Mouse (Mus musculus) bone marrow, adult 2 months (tissue): Measurements from ENCODE around the gene Vmn2r19. TPM values are rescaled to one million over a fixed set of nuclear protein-coding genes. Genes with fewer than 3 reads are reported as not detected.
A peak's percentile ranks its signal among the peaks of the same experiment; 100 is the strongest.

Source experiments
- H3K27ac ChIP-seq: fragments of 200-500 bp; 2 replicates; pipeline ENCODE4 v1.5.1; 2012; ENCODE audit warnings: low read depth, mild to moderate bottlenecking, control low read depth, inconsistent platforms, low read length; ENCODE audit not compliant: control insufficient read depth, poor library complexity, insufficient read depth
- H3K4me1 ChIP-seq: fragments of 200-500 bp; 2 replicates; pipeline ENCODE4 v1.6.1; 2011; ENCODE audit warnings: low read length; ENCODE audit not compliant: control insufficient read depth, insufficient read depth
- H3K4me3 ChIP-seq: fragments of 200-500 bp; replicated peaks from 2 replicates; pipeline ENCODE3; 2011; ENCODE audit warnings: mild to moderate bottlenecking, low read depth, low read length, control low read depth; ENCODE audit not compliant: control insufficient read depth
- CTCF ChIP-seq: fragments of 200-500 bp; IDR thresholded peaks from 2 replicates; pipeline ENCODE4 v1.5.1; 2011; ENCODE audit warnings: low read length, control low read depth; ENCODE audit not compliant: control insufficient read depth, insufficient read depth
- POLR2A ChIP-seq: fragments of 200-500 bp; IDR thresholded peaks from 2 replicates; pipeline ENCODE4 v1.6.1; 2011; ENCODE audit warnings: low read depth, mild to moderate bottlenecking, control low read depth, low read length, borderline replicate concordance; ENCODE audit not compliant: control insufficient read depth
- WGBS: fragments of 180-500 bp; shearing (Covaris S2); methylation state at CpG from one replicate; pipeline ENCODE4 v1.1.7; 2018; 5-methylcytosine and 5-hydroxymethylcytosine counted together
- polyA plus RNA-seq: library from polyadenylated mRNA; stranded (reverse); fragments of >200 nt; gene quantifications from 2 replicates; pipeline ENCODE4 v1.2.4, GENCODE M21; 2011; ENCODE audit warnings: low replicate concordance; ENCODE audit not compliant: missing spikeins, insufficient read depth, insufficient read length

The Vmn2r19 gene
- polyA plus RNA-seq: not detected in 2 replicates

DNA sequence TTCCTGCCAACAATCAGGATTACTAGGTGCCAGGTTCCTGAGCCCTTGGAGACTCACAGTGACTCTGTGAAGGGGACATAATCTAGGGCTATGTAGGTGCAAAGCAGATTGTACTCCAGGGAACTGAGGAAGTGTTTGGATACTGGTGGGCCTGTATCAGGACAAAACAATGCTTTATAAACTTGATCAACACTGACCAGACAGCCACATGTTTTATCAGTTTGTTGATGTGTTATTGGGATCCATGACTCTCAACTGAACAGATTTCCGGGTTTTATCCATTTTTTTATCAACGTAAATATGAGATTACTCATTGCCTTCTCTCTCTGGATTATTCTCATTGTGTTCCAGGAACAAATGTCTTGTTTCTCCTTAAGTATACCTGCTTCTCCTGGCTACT is at the start of gene Vmn2r19:
TSS of gene Vmn2r19 (plus strand) at position 301 of the 400 bp plus-strand sequence.
- 81% methylated on average over 2 of the region's 2 CpGs for WGBS
- Histone ChIP-seq H3K4me3 (no peak within 1 kb of the TSS), H3K4me1 (no peaks in the 10 kb centered on the region), H3K27ac (no peak within 1 kb of the TSS)
- TF ChIP-seq POLR2A (no peak), CTCF (no peak)

DNA sequence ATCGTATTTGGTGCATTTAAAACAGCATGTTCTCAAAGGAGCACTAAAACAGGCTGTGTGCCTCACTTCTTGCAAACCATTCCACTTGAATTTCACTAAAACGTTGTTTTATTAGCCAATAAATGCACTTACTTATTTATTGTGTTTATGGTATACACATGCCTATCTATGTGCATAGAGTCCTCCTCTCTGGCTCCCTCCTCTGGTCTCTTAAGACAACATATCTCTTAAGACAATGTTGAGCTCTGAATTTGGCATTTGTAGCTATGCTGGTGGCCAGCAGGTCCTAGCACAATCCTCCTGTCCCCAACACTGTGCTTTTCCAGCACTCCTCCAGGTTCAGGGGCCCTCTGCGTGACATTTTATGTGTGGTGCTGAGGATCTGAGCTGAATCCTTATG is 49.2 kb upstream of the Vmn2r19 start:
- H3K4me1 ChIP-seq: peaks cover 1% of the 10 kb centered on the region; the same call in 1 of the 2 replicates

DNA sequence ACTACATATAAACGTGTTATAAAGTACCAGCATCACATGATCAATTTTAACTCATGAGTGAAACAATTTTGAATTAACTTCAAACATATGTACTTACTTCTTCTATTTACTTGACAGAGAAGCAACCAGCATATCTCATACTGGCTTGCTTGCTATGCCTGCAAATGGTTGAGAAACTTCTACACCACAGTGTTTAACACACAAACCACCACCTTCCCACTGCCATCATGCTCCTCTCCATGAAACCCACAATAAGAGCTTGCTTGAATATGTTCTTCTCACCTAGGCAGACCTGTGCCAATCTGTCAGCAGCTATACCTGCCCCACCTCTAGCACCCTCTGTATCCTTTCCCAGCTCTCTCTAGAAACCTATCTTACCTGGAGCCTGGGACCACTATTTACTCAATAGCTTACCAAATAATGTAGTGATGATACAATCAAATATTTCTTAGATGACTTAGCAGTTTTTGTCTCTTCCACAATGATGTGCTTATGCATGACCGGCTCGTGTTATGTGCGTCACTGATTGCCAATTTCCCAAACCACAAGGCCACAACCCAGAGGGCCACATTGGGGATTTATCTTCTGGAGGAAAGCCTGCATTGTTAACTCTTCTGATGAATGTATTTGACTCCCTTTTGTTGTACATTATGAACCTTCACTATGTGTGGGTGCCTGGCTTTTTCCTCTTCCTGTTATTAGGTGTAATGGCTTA is 48.1 kb upstream of the Vmn2r19 start:
- H3K27ac ChIP-seq: peak overlapping the region; percentile 74; the same call in 1 of the 2 replicates
- WGBS: 19% methylated on average over 4 of the region's 4 CpGs
- peaks cover 2% of the 10 kb centered on the region; the same call in 1 of the 2 replicates for H3K4me1 ChIP-seq
- TF ChIP-seq CTCF (no peak), POLR2A (no peak)
- no peak overlapping the region for H3K4me3 ChIP-seq

More for the DNA sequence above, 49.2 kb upstream of the Vmn2r19 start:
- no peak overlapping the region for H3K27ac ChIP-seq
- H3K4me3 ChIP-seq: no peak overlapping the region
- 81% methylated on average over 3 of the region's 3 CpGs for WGBS
- no peak for TF ChIP-seq CTCF
- no peak for TF ChIP-seq POLR2A

DNA sequence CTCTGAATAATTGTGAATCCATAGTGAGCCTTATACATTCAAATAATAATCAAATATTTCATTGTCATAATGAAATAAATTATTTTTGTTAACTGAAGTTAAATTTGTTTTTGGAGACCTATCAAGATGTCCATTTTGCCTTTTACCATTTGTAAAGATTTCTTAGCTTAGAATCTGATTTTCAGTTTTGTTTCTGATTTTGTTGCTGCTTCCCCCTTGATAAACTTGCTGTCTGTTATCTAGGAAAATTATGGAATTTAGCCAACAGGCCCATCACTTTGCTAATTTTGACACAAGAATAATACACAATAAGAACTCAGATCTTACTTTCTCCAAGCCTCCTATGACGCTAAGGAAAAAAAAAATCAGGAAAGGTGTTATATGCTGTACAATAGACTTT is 47.3 kb upstream of the Vmn2r19 start:
- peaks cover 2% of the 10 kb centered on the region; the same call in 1 of the 2 replicates for H3K4me1 ChIP-seq
- 81% methylated on average over 1 of the region's 1 CpGs for WGBS
- no peak overlapping the region for H3K27ac ChIP-seq
- TF ChIP-seq POLR2A (no peak), CTCF (no peak)
- H3K4me3 ChIP-seq: no peak overlapping the region

DNA sequence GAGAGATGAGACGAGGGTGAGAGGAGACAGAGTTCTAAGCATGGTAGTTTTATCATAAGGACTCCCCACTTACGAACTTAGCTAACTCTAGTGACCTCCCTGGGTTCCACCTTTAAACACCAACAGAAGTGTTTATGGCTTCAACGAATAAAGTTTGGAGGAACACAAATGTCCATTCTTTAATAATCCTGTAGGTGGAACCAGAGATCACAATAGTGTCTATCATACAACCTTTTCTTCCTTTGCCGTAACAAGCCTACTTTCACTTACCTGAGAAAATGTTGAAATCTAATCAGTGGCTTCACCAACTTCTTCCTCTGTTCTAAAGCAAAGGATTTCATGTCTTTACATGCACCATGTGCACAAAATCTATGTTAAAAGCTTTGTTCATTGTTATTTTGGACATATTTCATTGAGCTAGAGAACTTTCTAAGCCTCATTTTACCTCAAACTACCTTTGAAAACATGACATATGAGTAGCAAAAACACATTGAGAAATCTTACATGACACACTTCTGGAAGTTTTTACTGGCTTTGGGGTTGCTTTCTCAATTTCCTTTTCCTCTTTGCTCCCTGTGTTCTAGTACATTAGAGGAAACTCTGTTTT is 46.5 kb upstream of the Vmn2r19 start, which contains the start of gene Clec4d:
TSS of gene Clec4d (plus strand) at position 557 of the 607 bp plus-strand sequence.
- H3K27ac ChIP-seq: peak within 1 kb of the TSS; percentile 27; the same call in 1 of the 2 replicates
- WGBS: 13% methylated on average over 4 of the region's 4 CpGs
- TF ChIP-seq CTCF: no peak
- no peak for TF ChIP-seq POLR2A
- H3K4me1 ChIP-seq: peaks cover 2% of the 10 kb centered on the region; the same call in 1 of the 2 replicates
- peak within 1 kb of the TSS; percentile 47 for H3K4me3 ChIP-seq

DNA sequence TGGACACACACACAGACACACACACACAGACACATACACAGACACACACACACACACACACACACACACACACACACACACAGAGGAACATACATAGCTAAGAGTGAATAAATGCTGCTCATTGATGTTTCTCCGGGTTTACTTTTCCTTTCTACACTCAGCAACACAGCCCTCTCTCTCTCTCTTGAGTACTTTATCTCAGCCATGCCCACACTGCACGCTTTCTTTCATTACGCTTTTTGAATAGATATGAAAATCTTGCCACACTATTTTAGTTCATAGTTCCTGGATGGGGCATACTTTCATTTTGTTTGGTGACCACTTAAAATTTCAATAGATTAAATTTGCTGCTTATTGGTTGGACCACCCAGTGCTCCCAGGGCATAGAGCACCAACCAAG is 43.9 kb upstream of the Vmn2r19 start:
- no peak for TF ChIP-seq POLR2A
- TF ChIP-seq CTCF: no peak
- 51% methylated on average over 3 of the region's 3 CpGs for WGBS
- peak overlapping the region; percentile 52 for H3K4me3 ChIP-seq
- 0 out of 2 replicates have a peak overlapping the region, but pooled peaks have one; percentile 3 for H3K27ac ChIP-seq
- H3K4me1 ChIP-seq: peaks cover 2% of the 10 kb centered on the region; the same call in 1 of the 2 replicates

DNA sequence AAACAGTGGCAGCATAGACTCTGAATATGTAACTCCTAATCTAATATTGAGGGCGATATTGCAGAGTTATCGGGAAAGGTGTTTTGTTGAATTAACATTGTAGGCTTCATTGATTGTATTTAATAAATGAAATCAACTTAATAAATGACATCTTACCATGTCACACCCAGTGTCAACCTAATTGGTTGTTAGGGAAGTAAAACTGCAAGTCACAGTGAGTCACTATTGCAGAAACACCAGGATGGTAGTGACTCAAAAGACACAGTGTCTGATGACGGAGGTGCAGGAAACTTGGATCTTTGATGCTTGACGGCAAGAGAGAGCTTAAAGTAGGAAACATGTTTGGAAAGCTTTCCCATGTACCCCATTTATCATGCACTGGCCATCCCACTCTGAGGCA is 42.3 kb upstream of the Vmn2r19 start:
- TF ChIP-seq POLR2A: no peak
- no peak for TF ChIP-seq CTCF
- WGBS: 57% methylated on average over 4 of the region's 4 CpGs
- H3K4me3 ChIP-seq: no peak overlapping the region
- peak overlapping the region; percentile 39; the same call in 1 of the 2 replicates for H3K27ac ChIP-seq
- peaks cover 2% of the 10 kb centered on the region; the same call in 1 of the 2 replicates for H3K4me1 ChIP-seq

DNA sequence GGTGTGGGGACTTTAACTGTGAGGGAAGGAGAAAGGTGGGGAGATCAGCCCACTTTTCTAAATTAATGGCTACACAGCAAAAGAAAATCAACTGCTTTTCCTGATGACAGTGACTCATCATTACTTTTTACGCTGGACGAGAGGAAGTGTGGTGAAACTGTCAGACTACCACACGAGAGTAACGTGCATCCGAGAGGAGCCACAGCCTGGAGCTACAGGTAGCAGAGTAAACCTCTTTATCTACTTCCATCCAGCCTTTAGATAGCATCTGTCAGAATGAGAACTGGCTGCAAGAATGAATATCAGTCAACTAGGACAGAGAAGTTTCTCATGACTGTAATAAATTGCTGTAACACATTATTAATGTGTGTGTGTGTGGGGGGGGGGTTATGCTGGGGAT is 41.2 kb upstream of the Vmn2r19 start:
- WGBS: 5% methylated on average over 5 of the region's 5 CpGs
- TF ChIP-seq CTCF: no peak
- no peak for TF ChIP-seq POLR2A
- Histone ChIP-seq H3K4me3 (no peak overlapping the region), H3K4me1 (peaks cover 2% of the 10 kb centered on the region), H3K27ac (no peak overlapping the region)

DNA sequence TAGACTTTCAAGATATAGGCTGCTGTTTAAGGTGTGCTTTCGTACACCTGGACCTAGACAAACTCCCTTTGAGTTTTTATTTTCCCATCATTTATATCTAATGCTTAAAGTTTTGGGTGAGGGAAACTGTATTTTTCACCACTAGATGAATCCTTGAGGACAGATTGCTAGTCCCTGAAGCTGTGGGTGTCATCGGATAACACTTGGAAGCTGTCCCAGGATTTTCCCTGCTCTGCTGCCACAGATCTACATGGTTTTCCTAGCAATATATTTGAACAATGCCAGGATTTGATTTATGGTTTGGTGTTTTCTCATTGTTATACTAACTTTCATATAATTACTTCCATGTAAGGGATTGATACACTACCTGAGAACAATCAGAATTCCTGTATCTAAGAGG is 28.7 kb upstream of the Vmn2r19 start:
- no peaks in the 10 kb centered on the region for H3K4me1 ChIP-seq
- TF ChIP-seq POLR2A (no peak), CTCF (no peak)
- H3K27ac ChIP-seq: no peak overlapping the region
- no peak overlapping the region for H3K4me3 ChIP-seq
- 90% methylated on average over 2 of the region's 2 CpGs for WGBS
